Mouse (Mus musculus) bone marrow, adult 2 months (tissue): ENCODE measurements at regions not wholly inside any gene's neighbourhood (a gene's known extent, or its start where the extent isn't known, plus 50 kb on each side); places are given as distances from the start of the nearest gene placed in this dataset.

Source experiments
- CTCF ChIP-seq: fragments of 200-500 bp; IDR thresholded peaks from 2 replicates; pipeline ENCODE4 v1.5.1; 2011; ENCODE audit warnings: low read length, control low read depth; ENCODE audit not compliant: control insufficient read depth, insufficient read depth
- POLR2A ChIP-seq: fragments of 200-500 bp; IDR thresholded peaks from 2 replicates; pipeline ENCODE4 v1.6.1; 2011; ENCODE audit warnings: low read depth, mild to moderate bottlenecking, control low read depth, low read length, borderline replicate concordance; ENCODE audit not compliant: control insufficient read depth

DNA sequence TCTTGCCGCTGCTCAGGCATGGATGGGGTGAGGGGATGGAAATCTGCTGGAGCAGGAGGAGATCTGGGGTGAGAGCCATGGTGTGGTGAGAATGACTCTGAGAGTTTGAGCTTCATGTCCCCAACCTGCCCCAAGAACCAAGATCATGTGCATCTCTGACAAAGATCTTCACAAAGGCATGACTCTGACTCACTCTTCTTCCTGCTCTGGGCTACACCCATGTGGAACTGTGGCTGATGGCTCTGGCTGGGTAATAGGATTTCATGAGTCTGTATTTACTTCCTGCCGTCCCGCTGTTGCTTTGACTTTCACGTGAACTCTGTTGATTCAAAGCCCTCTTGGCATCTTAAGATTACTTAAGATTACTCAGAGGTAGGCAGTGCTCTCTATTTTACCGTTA lies 151.8 kb upstream of the Hmga2 start:
- no peak for TF ChIP-seq CTCF
- TF ChIP-seq POLR2A = no peak
